ENCODE assay signal across 9 mouse cellular contexts in genomic region chr1:91405406-91406169, GRCm38 (mm10). TPM values are rescaled to one million over a fixed set of nuclear protein-coding genes. Genes with fewer than 3 reads are reported as not detected.
DNase-seq lines count a peak whose midpoint lies in the region; ATAC-seq and TF ChIP-seq lines count a peak whose summit lies in the region.
"Had no signal": no experiment of that assay in that cellular context is flagged by ENCODE, and none has a peak within 500 bp of the region (broad histone marks: within the 10 kb centered on the region; RNA-seq: fewer than 3 reads in every experiment).

No protein-coding gene starts in this region.

- no peak overlapping the region for H3K4me2 ChIP-seq in heart, embryonic 11.5 days
- H3K4me2 ChIP-seq: heart, embryonic 13.5 days; midbrain, embryonic 11.5 days had no signal

- peaks cover 15% of the 10 kb centered on the region for H3K27me3 ChIP-seq in heart, embryonic 11.5 days (ENCODE audit: control insufficient read depth, insufficient read depth, low read length)

- H3K9me3 ChIP-seq in heart, embryonic 11.5 days (replicated peaks; ENCODE audit: control insufficient read depth, low read length): no peaks in the 10 kb centered on the region
- H3K9me3 ChIP-seq: heart, embryonic 13.5 days had no signal

- H3K4me3 ChIP-seq in layer of hippocampus, adult 2 months: peak overlapping the region; percentile 3; the same call in 1 of the 2 replicates
- peak overlapping the region; percentile 38 for H3K4me3 ChIP-seq in bone marrow, adult 2 months (replicated peaks; ENCODE audit: control insufficient read depth, low read depth, low read length)
- no peak overlapping the region for H3K4me3 ChIP-seq in heart, embryonic 11.5 days (ENCODE audit: low read depth, low read length)
- H3K4me3 ChIP-seq: heart, embryonic 13.5 days had no signal

- WGBS in bone marrow, adult 2 months: 46% methylated on average over 23 of the region's 23 CpGs
- WGBS in heart, embryonic 11.5 days (ENCODE audit: insufficient replicate concordance): 49% methylated on average over 23 of the region's 23 CpGs

- TF ChIP-seq POLR2A in bone marrow, adult 2 months (IDR thresholded peaks at IDR 0.05; ENCODE audit: borderline replicate concordance, control insufficient read depth, low read depth, low read length): no peak

- TF ChIP-seq CTCF in layer of hippocampus, adult 2 months (conservative IDR thresholded peaks at IDR 0.05): no peak
- no peak for TF ChIP-seq CTCF in bone marrow, adult 2 months (IDR thresholded peaks at IDR 0.05; ENCODE audit: control insufficient read depth, insufficient read depth, low read length)

- no peaks in the 10 kb centered on the region for H3K36me3 ChIP-seq in heart, embryonic 11.5 days (ENCODE audit: control insufficient read depth, insufficient read depth, low read length)
- H3K36me3 ChIP-seq: heart, embryonic 13.5 days had no signal

- H3K27ac ChIP-seq in layer of hippocampus, adult 2 months: no peak overlapping the region
- H3K27ac ChIP-seq in bone marrow, adult 2 months (ENCODE audit: control insufficient read depth, insufficient read depth, low read depth, low read length, poor library complexity): peak overlapping the region; percentile 20; the same call in 1 of the 2 replicates
- H3K27ac ChIP-seq in heart, embryonic 11.5 days (ENCODE audit: low read depth, low read length): no peak overlapping the region
- H3K27ac ChIP-seq: heart, embryonic 13.5 days had no signal

- no peak for DNase-seq in layer of hippocampus, adult 2 months (ENCODE audit: low spot score in 2 of 2)
- no peak for DNase-seq in layer of hippocampus, postnatal 14 days (ENCODE audit: low spot score in 2 of 2)
- DNase-seq in cerebellum, postnatal 14 days: peak; percentile 93
- peak; percentile 64 for DNase-seq in lung, postnatal 36 days
- no peak for DNase-seq in kidney, adult 11 months

- ATAC-seq in heart, embryonic 11.5 days (replicated peaks; ENCODE audit: insufficient number of reproducible peaks, low FRiP score, low TSS enrichment): no peak

- peaks cover 2% of the 10 kb centered on the region for H3K4me1 ChIP-seq in bone marrow, adult 2 months (ENCODE audit: control insufficient read depth, insufficient read depth, low read length)
- no peaks in the 10 kb centered on the region for H3K4me1 ChIP-seq in heart, embryonic 11.5 days (ENCODE audit: control insufficient read depth, insufficient read depth, low read length)

- H3K9ac ChIP-seq in heart, embryonic 11.5 days (ENCODE audit: low read depth, low read length): no peak overlapping the region
- H3K9ac ChIP-seq: heart, embryonic 13.5 days had no signal

RNA-seq across cellular contexts. Expression of gene Ilkap, which starts 7.0 kb away (rescaled TPM):
- 10 to 100 TPM; 66.6 to 67.9 TPM for total RNA-seq in layer of hippocampus, adult 2 months (2021)
- 10 to 100 TPM; 63.6 to 63.7 TPM for total RNA-seq in layer of hippocampus, postnatal 14 days (2021)
- 111 and 202 TPM in 2 replicates for polyA plus RNA-seq in bone marrow, adult 2 months (2011; ENCODE audit: insufficient read depth, insufficient read length, low replicate concordance, missing spikeins)
- 110 and 122 TPM in 2 replicates for polyA plus RNA-seq in heart, embryonic 11.5 days (2014; fragmentation: Nextera tagmentation; extraction: Ambion mirVana)

RNA-seq across cellular contexts. Expression of gene Hes6, which starts 8.2 kb away (rescaled TPM):
- 10 to 100 TPM; 15.4 to 15.7 TPM for total RNA-seq in layer of hippocampus, adult 2 months (2021)
- 10 to 100 TPM; 20.6 to 21.9 TPM for total RNA-seq in layer of hippocampus, postnatal 14 days (2021)
- polyA plus RNA-seq in bone marrow, adult 2 months (2011; ENCODE audit: insufficient read depth, insufficient read length, low replicate concordance, missing spikeins): 23.3 and 32.9 TPM in 2 replicates
- 55.2 and 55.7 TPM in 2 replicates for polyA plus RNA-seq in heart, embryonic 11.5 days (2014; fragmentation: Nextera tagmentation; extraction: Ambion mirVana)

RNA-seq across cellular contexts. Expression of gene Erfe, which starts 39.4 kb away (rescaled TPM):
- not detected for total RNA-seq in layer of hippocampus, adult 2 months (2021)
- total RNA-seq in layer of hippocampus, postnatal 14 days (2021): under 1 TPM in 1 of 2 experiments, not detected in 1; 0.12 TPM
- polyA plus RNA-seq in bone marrow, adult 2 months (2011; ENCODE audit: insufficient read depth, insufficient read length, low replicate concordance, missing spikeins): 0.68 and 5.2 TPM in 2 replicates
- polyA plus RNA-seq in heart, embryonic 11.5 days (2014; fragmentation: Nextera tagmentation; extraction: Ambion mirVana): 0.90 and 2.4 TPM in 2 replicates

RNA-seq across cellular contexts. Expression of gene Per2, which starts 53.5 kb away (rescaled TPM):
- 10 to 100 TPM; 21.2 to 27.5 TPM for total RNA-seq in layer of hippocampus, adult 2 months (2021)
- total RNA-seq in layer of hippocampus, postnatal 14 days (2021): 10 to 100 TPM; 24.2 to 28.6 TPM
- 2.3 and 9.4 TPM in 2 replicates for polyA plus RNA-seq in bone marrow, adult 2 months (2011; ENCODE audit: insufficient read depth, insufficient read length, low replicate concordance, missing spikeins)
- 2.8 and 4.5 TPM in 2 replicates for polyA plus RNA-seq in heart, embryonic 11.5 days (2014; fragmentation: Nextera tagmentation; extraction: Ambion mirVana)

RNA-seq across cellular contexts. Expression of gene Klhl30, which starts 54.8 kb away (rescaled TPM):
- under 1 TPM in 1 of 2 experiments, not detected in 1; 0.15 TPM for total RNA-seq in layer of hippocampus, adult 2 months (2021)
- total RNA-seq in layer of hippocampus, postnatal 14 days (2021): under 1 TPM; 0.09 to 0.12 TPM
- not detected in 2 replicates for polyA plus RNA-seq in bone marrow, adult 2 months (2011; ENCODE audit: insufficient read depth, insufficient read length, low replicate concordance, missing spikeins)
- polyA plus RNA-seq in heart, embryonic 11.5 days (2014; fragmentation: Nextera tagmentation; extraction: Ambion mirVana): 45.8 and 49.7 TPM in 2 replicates

Comparison
In these comparisons a context has a peak if more than half of its experiments do, and no peak if none do; other contexts are left out.
1. DNase-seq: peak in cerebellum, postnatal 14 days (2 of 2) and lung, postnatal 36 days (single experiment); none in layer of hippocampus, adult 2 months (0 of 2), layer of hippocampus, postnatal 14 days (0 of 2) and kidney, adult 11 months (single experiment).